Mouse (Mus musculus) gastrocnemius, postnatal 14 days (tissue): ENCODE data around the gene Igfals. TPM values are rescaled to one million over a fixed set of nuclear protein-coding genes. Genes with fewer than 3 reads are reported as not detected.
A peak's percentile ranks its signal among the peaks of the same experiment; 100 is the strongest.

Experiments
- DNase-seq: peaks from one replicate; pipeline ENCODE4 v3.0.0; 2021; ENCODE audit warnings: mixed read lengths
- intact Hi-C: fragments of 180-260 bp; cut with DNase I; formaldehyde crosslinking; loops from one replicate; pipeline ENCODE4 v1.15.1; 2025; ENCODE audit warnings: low total_unique reads
- long read RNA-seq, 2 experiments: library from polyadenylated mRNA; stranded (forward); transcript quantifications; one replicate each; pipeline ENCODE4 v2.0.0; 2021
- total RNA-seq, 2 experiments: library from RNA; stranded (reverse); gene quantifications; 2 replicates each; pipeline ENCODE4 v1.2.3; 2021

The Igfals gene
- total RNA-seq, result 1 to 10 TPM; 2.9 TPM
- long read RNA-seq, experiment 1, partial matches to known transcripts, result 0 of 2 reads
- long read RNA-seq, experiment 1, other reads (novel, unspliced or antisense), result 0 of 2 reads
- long read RNA-seq, experiment 2, transcript Igfals-206 (2 exons, 995 nt), result major isoform, 5 of 6 reads
- long read RNA-seq, experiment 2, partial matches to known transcripts, result 0 of 6 reads
- long read RNA-seq, experiment 2, other reads (novel, unspliced or antisense), result 0 of 6 reads

DNA sequence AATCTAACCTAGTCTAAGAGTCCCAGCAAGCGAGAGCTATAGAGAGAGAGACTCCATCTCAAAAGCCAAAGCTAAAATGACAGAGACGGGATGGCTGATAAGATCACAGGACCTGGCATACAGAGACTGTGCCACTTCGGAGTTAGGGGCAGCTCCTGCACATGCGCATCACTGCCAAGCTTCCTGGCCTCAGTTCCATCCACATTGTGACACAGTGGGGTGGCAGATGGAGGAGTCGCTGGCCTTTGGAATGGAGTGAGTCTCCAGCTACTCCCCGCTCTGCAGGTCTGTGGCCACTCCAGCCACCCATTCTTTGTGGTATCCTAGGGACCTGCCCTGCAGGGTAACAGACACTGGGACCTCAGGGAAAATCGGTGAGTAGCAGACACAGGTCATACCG lies at the start of gene Igfals:
Gene Igfals (plus strand): TSS at position 222 of the 400 bp plus-strand sequence.
- peak; percentile 1 for DNase-seq
- intact Hi-C loops, result no loop called here

- DNase-seq, result no peak
- intact Hi-C loops, result loop anchor here (5.0 kb wide), 1 partner anchor 70 kb away; no protein-coding TSS in a partner anchor
These were observed 48.3 kb upstream of the Igfals start for GRCm38 (mm10) chr17:24817503-24817902.

DNA sequence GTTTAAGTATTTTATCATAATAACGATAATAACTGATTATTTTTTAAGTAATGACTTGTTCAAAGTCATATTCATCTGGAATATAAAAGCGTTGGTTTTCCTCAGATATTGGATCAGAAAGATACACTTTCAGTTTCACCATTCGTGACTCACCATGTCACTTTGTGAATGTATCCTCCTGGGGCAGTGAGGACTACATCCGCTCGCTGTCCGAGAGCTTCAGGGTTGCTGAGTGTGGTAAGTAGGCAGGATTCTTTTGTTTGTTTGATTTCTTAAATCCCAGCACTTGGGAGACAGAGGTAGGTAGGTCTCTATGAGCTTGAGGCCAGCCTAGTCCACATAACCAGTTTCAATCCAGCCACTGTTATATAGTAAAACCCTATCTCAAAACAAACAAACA lies 47.6 kb upstream of the Igfals start:
- intact Hi-C loops, result loop anchor here (5.0 kb wide), 1 partner anchor 71 kb away; no protein-coding TSS in a partner anchor
- DNase-seq, result no peak

GRCm38 (mm10) chr17:24819469-24819868 lies 46.3 kb upstream of the Igfals start:
- intact Hi-C loops, result loop anchor here (5.0 kb wide), 1 partner anchor 72 kb away; no protein-coding TSS in a partner anchor
- DNase-seq, result no peak

- intact Hi-C loops, result no loop called here
- no peak for DNase-seq
These were observed 44.2 kb upstream of the Igfals start for GRCm38 (mm10) chr17:24821351-24822280.

- DNase-seq, result no peak
- intact Hi-C loops, result no loop called here
These were observed 26.0 kb upstream of the Igfals start, which contains the start of gene Hagh for GRCm38 (mm10) chr17:24839842-24840241. Gene Hagh (plus strand): TSS chr17:24840143.

- no peak for DNase-seq
- intact Hi-C loops, result no loop called here
These were observed 25.5 kb upstream of the Igfals start for GRCm38 (mm10) chr17:24840341-24840740.

DNA sequence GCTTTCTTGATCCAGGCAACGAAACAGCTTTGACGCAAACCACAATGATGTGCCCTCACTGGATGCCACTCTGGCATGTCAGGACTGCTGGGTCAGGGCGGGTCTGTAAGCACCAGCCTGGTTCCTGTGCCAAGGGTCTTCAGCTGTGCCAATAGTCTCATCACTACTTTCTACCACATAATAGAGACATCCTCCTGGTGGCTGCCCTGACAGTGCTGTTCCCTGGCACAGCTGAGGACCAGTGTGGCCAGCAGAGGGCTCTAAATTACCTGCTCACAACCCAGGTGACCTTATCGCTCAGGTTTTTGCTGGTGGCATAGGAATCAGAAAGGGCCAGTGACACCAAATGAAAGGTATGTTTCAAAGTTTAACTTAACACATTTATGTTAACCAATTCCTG lies 24.7 kb upstream of the Igfals start:
- no peak for DNase-seq
- intact Hi-C loops, result no loop called here

DNA sequence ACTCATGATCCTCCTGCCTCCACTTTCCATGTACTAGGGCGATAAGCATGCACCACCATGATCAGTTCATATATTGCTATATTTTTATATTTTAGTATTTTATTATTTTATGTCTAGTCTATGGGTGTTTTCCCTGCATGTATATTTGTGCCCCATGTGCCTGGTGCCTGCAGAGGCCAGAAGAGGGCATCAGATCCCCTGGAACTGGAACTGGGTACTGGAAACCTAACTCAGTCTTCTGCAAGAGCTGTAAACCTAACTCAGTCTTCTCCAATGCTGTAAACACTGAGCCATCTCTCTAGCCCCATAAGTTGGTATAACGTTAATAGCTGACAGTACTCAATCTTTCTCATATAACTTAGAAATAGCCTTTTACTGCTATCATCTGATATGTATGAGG lies 23.2 kb upstream of the Igfals start:
- no peak for DNase-seq
- intact Hi-C loops, result no loop called here

GRCm38 (mm10) chr17:24844525-24844924 lies 21.3 kb upstream of the Igfals start:
- DNase-seq, result no peak
- intact Hi-C loops, result no loop called here

DNA sequence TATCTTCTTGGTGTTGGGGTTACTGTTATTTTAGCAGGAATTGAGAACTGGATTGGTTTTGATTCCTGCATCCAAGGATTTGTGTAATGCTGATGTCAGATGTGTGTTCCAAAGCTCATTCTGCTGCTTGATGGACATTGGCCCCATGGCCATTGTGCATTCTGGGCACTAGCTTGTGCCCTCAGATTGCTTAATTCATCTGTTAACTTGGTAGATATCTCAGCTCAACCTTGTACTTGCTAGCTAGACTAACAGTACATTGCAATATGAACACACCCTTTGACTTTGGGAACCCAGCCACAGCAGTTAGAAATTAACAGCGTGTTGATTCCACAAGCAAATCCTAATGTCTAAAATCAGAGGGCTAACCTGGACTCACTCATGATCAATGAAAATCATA lies 18.4 kb upstream of the Igfals start:
- intact Hi-C loops, result no loop called here
- no peak for DNase-seq

DNA sequence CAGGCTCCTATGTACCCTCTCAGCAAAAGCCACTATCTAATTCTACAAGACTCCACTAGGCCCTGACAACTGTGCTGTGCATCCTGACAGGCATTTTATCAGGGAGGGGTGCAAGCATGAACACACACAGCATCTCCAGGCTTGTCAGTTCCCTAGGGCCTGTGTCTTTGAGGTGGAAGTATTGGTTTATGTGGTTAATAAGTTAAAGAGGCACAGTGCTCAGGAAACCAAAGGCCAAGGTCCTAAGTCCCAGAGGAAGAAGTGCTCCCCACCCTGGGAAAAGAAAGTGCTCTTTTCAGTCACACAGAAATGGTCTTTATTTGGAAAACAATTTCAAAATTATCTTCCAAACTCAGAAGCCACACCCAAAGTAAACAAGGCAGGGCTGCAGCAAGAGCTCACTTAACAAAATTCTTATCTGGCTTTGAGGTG lies 17.2 kb upstream of the Igfals start:
- intact Hi-C loops, result no loop called here
- no peak for DNase-seq

- peak; percentile 52 for DNase-seq
- intact Hi-C loops, result no loop called here
These were observed 16.1 kb upstream of the Igfals start for GRCm38 (mm10) chr17:24849733-24850064.

DNA sequence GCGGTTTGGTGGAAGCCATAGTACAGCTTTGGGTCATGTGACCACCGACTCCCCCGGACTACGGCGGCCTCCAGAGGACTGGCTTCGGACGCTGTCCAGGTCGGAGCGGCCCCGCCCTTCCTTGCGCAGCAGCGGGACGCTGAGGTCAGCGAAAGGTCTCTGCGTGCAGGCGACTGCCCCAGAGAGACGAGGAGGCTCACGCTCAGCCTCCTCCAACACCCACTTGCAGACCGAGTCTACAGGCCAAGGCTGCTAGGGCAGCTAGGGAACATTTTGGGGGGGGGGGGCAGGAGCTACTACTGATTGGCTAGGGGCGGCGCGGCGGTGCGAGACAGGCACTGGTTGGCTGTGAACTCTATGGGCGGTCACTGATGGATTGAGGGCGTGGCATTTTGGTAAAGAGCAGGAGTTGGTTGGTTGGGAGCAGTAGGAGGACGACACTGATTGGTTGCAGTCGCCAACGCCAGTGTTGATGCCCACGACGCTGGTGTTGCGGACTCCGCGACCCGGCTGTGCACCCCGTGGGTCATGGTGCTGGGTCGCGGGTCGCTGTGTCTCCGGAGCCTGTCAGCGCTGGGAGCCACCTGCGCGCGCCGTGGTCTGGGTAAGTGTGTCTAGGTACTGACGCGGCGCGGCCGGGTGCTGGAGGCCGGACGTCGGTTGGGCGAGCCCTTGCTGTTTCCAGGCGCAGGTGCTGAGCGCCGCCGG lies 15.6 kb upstream of the Igfals start, which contains the start of gene Fahd1:
Gene Fahd1 (minus strand): TSS at position 300 of the 708 bp plus-strand sequence.
- peak; percentile 95 for DNase-seq
- intact Hi-C loops, result no loop called here

GRCm38 (mm10) chr17:24850773-24851127 lies 15.0 kb upstream of the Igfals start:
- intact Hi-C loops, result no loop called here
- no peak for DNase-seq

GRCm38 (mm10) chr17:24851381-24852125 lies 14.2 kb upstream of the Igfals start:
- intact Hi-C loops, result no loop called here
- no peak for DNase-seq

GRCm38 (mm10) chr17:24855838-24856464 lies 9.8 kb upstream of the Igfals start:
- intact Hi-C loops, result no loop called here
- no peak for DNase-seq

GRCm38 (mm10) chr17:24856589-24856988 lies 9.2 kb upstream of the Igfals start:
- DNase-seq, result no peak
- intact Hi-C loops, result no loop called here
